ENCODE assay signal across 9 mouse cellular contexts in genomic region chr13:69933551-69933845, GRCm38 (mm10).
DNase-seq lines count a peak whose midpoint lies in the region; TF ChIP-seq lines count a peak whose summit lies in the region.
"Had no signal": no experiment of that assay in that cellular context is flagged by ENCODE, and none has a peak within 500 bp of the region (broad histone marks: within the 10 kb centered on the region; RNA-seq: fewer than 3 reads in every experiment).

No protein-coding gene starts in this region.

- no peaks in the 10 kb centered on the region for H3K4me1 ChIP-seq in thymus, adult 2 months (replicated peaks; ENCODE audit: control insufficient read depth, insufficient read depth, low read length)
- H3K4me1 ChIP-seq in heart, embryonic 10.5 days, result no peaks in the 10 kb centered on the region
- H3K4me1 ChIP-seq: limb, embryonic 12.5 days had no signal

- TF ChIP-seq CTCF in thymus, adult 2 months (IDR thresholded peaks at IDR 0.05; ENCODE audit: borderline replicate concordance, control insufficient read depth, extremely low read depth, insufficient read depth, low read length, poor library complexity), result no peak

- WGBS in thymus, adult 2 months, result 76% methylated on average over 6 of the region's 6 CpGs
- 65% methylated on average over 6 of the region's 6 CpGs for WGBS in heart, embryonic 10.5 days

- H3K4me3 ChIP-seq in thymus, adult 2 months (ENCODE audit: control insufficient read depth, insufficient read depth, low read length), result no peak overlapping the region
- no peak overlapping the region for H3K4me3 ChIP-seq in heart, embryonic 10.5 days
- H3K4me3 ChIP-seq: limb, embryonic 12.5 days had no signal

- no peak overlapping the region for H3K27ac ChIP-seq in thymus, adult 2 months (ENCODE audit: control insufficient read depth, insufficient read depth, low read length)
- H3K27ac ChIP-seq in heart, embryonic 10.5 days, result no peak overlapping the region
- H3K27ac ChIP-seq: limb, embryonic 12.5 days had no signal

- peak; percentile 3 for DNase-seq in adrenal gland, postnatal 10 days
- no peak for DNase-seq in adrenal gland, postnatal 36 days
- peak; percentile 23 to 43 for DNase-seq in frontal cortex, postnatal 25 days (ENCODE audit: low spot score in 2 of 2)
- DNase-seq in left cerebral cortex, postnatal 14 days (ENCODE audit: low spot score in 2 of 2), result peak; percentile 74 to 79
- DNase-seq in right cerebral cortex, adult 18-20 months, result peak; percentile 80
- no peak for DNase-seq in thymus, adult 2 months
- no peak for DNase-seq in heart, embryonic 10.5 days (ENCODE audit: low spot score)
- DNase-seq in kidney, postnatal 25 days, result no peak

- no peaks in the 10 kb centered on the region for H3K27me3 ChIP-seq in thymus, adult 2 months (ENCODE audit: control insufficient read depth, insufficient read depth, low read length)
- no peaks in the 10 kb centered on the region for H3K27me3 ChIP-seq in heart, embryonic 10.5 days (ENCODE audit: insufficient read depth, poor library complexity, severe bottlenecking)
- H3K27me3 ChIP-seq: limb, embryonic 12.5 days had no signal

- TF ChIP-seq POLR2A in thymus, adult 2 months (IDR thresholded peaks at IDR 0.05; ENCODE audit: control insufficient read depth, extremely low read depth, insufficient read depth, low read length, poor library complexity), result no peak

- no peaks in the 10 kb centered on the region for H3K36me3 ChIP-seq in thymus, adult 2 months (ENCODE audit: control insufficient read depth, insufficient read depth, low read length)
- H3K36me3 ChIP-seq in heart, embryonic 10.5 days, result no peaks in the 10 kb centered on the region
- H3K36me3 ChIP-seq: limb, embryonic 12.5 days had no signal

- intact Hi-C loops in left cerebral cortex, postnatal 14 days (cut with DNase I), result no loop called here

- H3K9me3 ChIP-seq in heart, embryonic 10.5 days, result no peaks in the 10 kb centered on the region
- H3K9me3 ChIP-seq: limb, embryonic 12.5 days had no signal

Comparison
In these comparisons a context has a peak if more than half of its experiments do, and no peak if none do; other contexts are left out.
1. DNase-seq: peak in adrenal gland, postnatal 10 days (single experiment), frontal cortex, postnatal 25 days (2 of 2), left cerebral cortex, postnatal 14 days (2 of 2) and right cerebral cortex, adult 18-20 months (single experiment); none in adrenal gland, postnatal 36 days (0 of 2), thymus, adult 2 months (single experiment), heart, embryonic 10.5 days (single experiment) and kidney, postnatal 25 days (0 of 2).